Comparison of ENCODE assay signal across 9 mouse cellular contexts in the genomic region with DNA sequence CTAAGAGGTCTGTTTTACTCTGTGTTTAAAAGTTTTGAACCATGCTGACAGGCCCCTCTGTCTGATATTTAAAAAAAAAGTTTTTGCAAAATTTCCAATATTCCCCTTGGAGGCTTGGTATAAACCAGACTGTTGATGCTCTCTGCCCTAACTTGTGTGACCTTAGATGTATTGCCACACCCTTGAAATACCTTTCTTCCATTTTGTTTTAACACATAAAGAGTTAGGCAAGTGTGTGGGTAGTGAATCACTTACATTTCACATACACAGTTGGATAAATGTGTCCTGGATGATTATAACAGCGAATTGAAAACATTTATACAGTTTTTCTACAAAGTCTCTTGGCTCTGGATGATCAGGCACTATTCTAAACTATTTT. TPM values are rescaled to one million over a fixed set of nuclear protein-coding genes. Genes with fewer than 3 reads are reported as not detected.
A peak's percentile ranks its signal among the peaks of the same experiment; 100 is the strongest.
DNase-seq lines count a peak whose midpoint lies in the region; ATAC-seq and TF ChIP-seq lines count a peak whose summit lies in the region.
"Had no signal": no experiment of that assay in that cellular context is flagged by ENCODE, and none has a peak within 500 bp of the region (broad histone marks: within the 10 kb centered on the region; RNA-seq: fewer than 3 reads in every experiment).

No protein-coding gene starts in this region.

- no peaks in the 10 kb centered on the region for H3K27me3 ChIP-seq in kidney, postnatal 0 days (ENCODE audit: insufficient read depth, low read length)
- H3K27me3 ChIP-seq in embryonic facial prominence, embryonic 10.5 days (replicated peaks; ENCODE audit: low read depth, poor library complexity, severe bottlenecking): no peaks in the 10 kb centered on the region
- no peaks in the 10 kb centered on the region for H3K27me3 ChIP-seq in intestine, embryonic 15.5 days (replicated peaks)
- no peaks in the 10 kb centered on the region for H3K27me3 ChIP-seq in neural tube, embryonic 12.5 days (replicated peaks)

- WGBS in kidney, postnatal 0 days: 71% methylated on average over 1 of the region's 1 CpGs
- WGBS in embryonic facial prominence, embryonic 10.5 days: 77% methylated on average over 1 of the region's 1 CpGs
- WGBS in intestine, embryonic 15.5 days: 51% methylated on average over 1 of the region's 1 CpGs
- WGBS in neural tube, embryonic 12.5 days: 79% methylated on average over 1 of the region's 1 CpGs

- H3K9ac ChIP-seq in kidney, postnatal 0 days (ENCODE audit: low read depth, low read length): no peak overlapping the region
- H3K9ac ChIP-seq in intestine, embryonic 15.5 days: peak overlapping the region; percentile 93; the same call in 1 of the 2 replicates
- no peak overlapping the region; the same call in 1 of the 2 replicates for H3K9ac ChIP-seq in neural tube, embryonic 12.5 days

- ATAC-seq in kidney, postnatal 0 days (replicated peaks; ENCODE audit: low FRiP score, low read depth): no peak
- no peak for ATAC-seq in intestine, embryonic 15.5 days
- ATAC-seq in neural tube, embryonic 12.5 days (ENCODE audit: low FRiP score, low read depth): no peak

- H3K36me3 ChIP-seq in kidney, postnatal 0 days (ENCODE audit: insufficient read depth, low read length): no peaks in the 10 kb centered on the region
- H3K36me3 ChIP-seq in embryonic facial prominence, embryonic 10.5 days (replicated peaks): peaks cover 24% of the 10 kb centered on the region
- H3K36me3 ChIP-seq in intestine, embryonic 15.5 days: no peaks in the 10 kb centered on the region
- 0 out of 2 replicates have a peak, but pooled peaks cover 3% of the 10 kb centered on the region for H3K36me3 ChIP-seq in neural tube, embryonic 12.5 days

- peak overlapping the region; percentile 71 for H3K4me3 ChIP-seq in kidney, postnatal 0 days (replicated peaks; ENCODE audit: low read depth, low read length)
- peak overlapping the region; percentile 78 for H3K4me3 ChIP-seq in embryonic facial prominence, embryonic 10.5 days
- peak overlapping the region; percentile 60 for H3K4me3 ChIP-seq in intestine, embryonic 15.5 days (replicated peaks)
- peak overlapping the region; percentile 89 for H3K4me3 ChIP-seq in neural tube, embryonic 12.5 days

- H3K27ac ChIP-seq in kidney, postnatal 0 days: no peak overlapping the region
- H3K27ac ChIP-seq in embryonic facial prominence, embryonic 10.5 days (replicated peaks): no peak overlapping the region; the same call in 1 of the 2 replicates
- no peak overlapping the region for H3K27ac ChIP-seq in intestine, embryonic 15.5 days
- H3K27ac ChIP-seq in neural tube, embryonic 12.5 days: no peak overlapping the region

- DNase-seq in kidney, postnatal 0 days (ENCODE audit: low spot score): no peak
- no peak for DNase-seq in kidney, postnatal 10 days
- DNase-seq in embryonic facial prominence, embryonic 10.5 days (ENCODE audit: low spot score): no peak
- no peak for DNase-seq in adrenal gland, adult (ENCODE audit: inconsistent age in 2 of 2, low spot score in 1 of 2)
- no peak for DNase-seq in spleen, adult 18-20 months
- DNase-seq in kidney, postnatal 25 days: no peak
- DNase-seq: gastrocnemius, postnatal 25 days had no signal

- no peak for TF ChIP-seq CTCF in kidney, postnatal 0 days (IDR thresholded peaks at IDR 0.05; ENCODE audit: low read depth)

- peak overlapping the region; percentile 74 for H3K4me2 ChIP-seq in kidney, postnatal 0 days (ENCODE audit: low read length)
- peak overlapping the region; percentile 65 for H3K4me2 ChIP-seq in intestine, embryonic 15.5 days (replicated peaks)
- H3K4me2 ChIP-seq in neural tube, embryonic 12.5 days (replicated peaks): peak overlapping the region; percentile 66

- H3K9me3 ChIP-seq in kidney, postnatal 0 days (replicated peaks; ENCODE audit: low read length): no peaks in the 10 kb centered on the region
- H3K9me3 ChIP-seq in embryonic facial prominence, embryonic 10.5 days: no peaks in the 10 kb centered on the region
- no peaks in the 10 kb centered on the region for H3K9me3 ChIP-seq in intestine, embryonic 15.5 days
- H3K9me3 ChIP-seq in neural tube, embryonic 12.5 days: no peaks in the 10 kb centered on the region

- H3K4me1 ChIP-seq in kidney, postnatal 0 days (replicated peaks; ENCODE audit: insufficient read depth, low read length): no peaks in the 10 kb centered on the region
- peaks cover 16% of the 10 kb centered on the region for H3K4me1 ChIP-seq in embryonic facial prominence, embryonic 10.5 days
- no peaks in the 10 kb centered on the region for H3K4me1 ChIP-seq in intestine, embryonic 15.5 days (replicated peaks)
- peaks cover 6% of the 10 kb centered on the region for H3K4me1 ChIP-seq in neural tube, embryonic 12.5 days

RNA-seq across cellular contexts. Expression of a gene that starts 1.1 kb away (rescaled TPM):
- polyA plus RNA-seq in kidney, postnatal 0 days (2015; fragmentation: Nextera tagmentation; extraction: Ambion mirVana): 22.4 and 22.9 TPM in 2 replicates
- polyA plus RNA-seq in embryonic facial prominence, embryonic 10.5 days (2016; fragmentation: Nextera tagmentation; extraction: Ambion mirVana): 45.1 and 49.7 TPM in 2 replicates
- 24.1 and 25.7 TPM in 2 replicates for polyA plus RNA-seq in intestine, embryonic 15.5 days (2015; fragmentation: Nextera tagmentation; extraction: Ambion mirVana)
- polyA plus RNA-seq in neural tube, embryonic 12.5 days (2016; fragmentation: Nextera tagmentation; extraction: Ambion mirVana): 33.7 and 42.2 TPM in 2 replicates

RNA-seq across cellular contexts. Expression of a gene that starts 14.5 kb away (rescaled TPM):
- 320 and 335 TPM in 2 replicates for polyA plus RNA-seq in kidney, postnatal 0 days (2015; fragmentation: Nextera tagmentation; extraction: Ambion mirVana)
- 116 and 117 TPM in 2 replicates for polyA plus RNA-seq in embryonic facial prominence, embryonic 10.5 days (2016; fragmentation: Nextera tagmentation; extraction: Ambion mirVana)
- polyA plus RNA-seq in intestine, embryonic 15.5 days (2015; fragmentation: Nextera tagmentation; extraction: Ambion mirVana): 150 and 155 TPM in 2 replicates
- 212 and 225 TPM in 2 replicates for polyA plus RNA-seq in neural tube, embryonic 12.5 days (2016; fragmentation: Nextera tagmentation; extraction: Ambion mirVana)
